Mouse (Mus musculus) spleen, postnatal 4 days (tissue): Measurements from ENCODE around the gene Cars.
A peak's percentile ranks its signal among the peaks of the same experiment; 100 is the strongest.
"Not testable (repeated sequence)": the region's sequence is repeated elsewhere in the genome, so short reads cannot be mapped to it uniquely, and the experiment has no call there.

Source experiments
- DNase-seq, 2 experiments: peaks; one replicate each; pipeline ENCODE4 v3.0.0; 2022; ENCODE audit warnings: low spot score in 2 of 2

Gene Cars

GRCm38 (mm10) chr7:143599428-143600230 is at the start of gene Cars:
Gene Cars (minus strand): TSS chr7:143600090.
- DNase-seq: peak; percentile 92 to 96

DNA sequence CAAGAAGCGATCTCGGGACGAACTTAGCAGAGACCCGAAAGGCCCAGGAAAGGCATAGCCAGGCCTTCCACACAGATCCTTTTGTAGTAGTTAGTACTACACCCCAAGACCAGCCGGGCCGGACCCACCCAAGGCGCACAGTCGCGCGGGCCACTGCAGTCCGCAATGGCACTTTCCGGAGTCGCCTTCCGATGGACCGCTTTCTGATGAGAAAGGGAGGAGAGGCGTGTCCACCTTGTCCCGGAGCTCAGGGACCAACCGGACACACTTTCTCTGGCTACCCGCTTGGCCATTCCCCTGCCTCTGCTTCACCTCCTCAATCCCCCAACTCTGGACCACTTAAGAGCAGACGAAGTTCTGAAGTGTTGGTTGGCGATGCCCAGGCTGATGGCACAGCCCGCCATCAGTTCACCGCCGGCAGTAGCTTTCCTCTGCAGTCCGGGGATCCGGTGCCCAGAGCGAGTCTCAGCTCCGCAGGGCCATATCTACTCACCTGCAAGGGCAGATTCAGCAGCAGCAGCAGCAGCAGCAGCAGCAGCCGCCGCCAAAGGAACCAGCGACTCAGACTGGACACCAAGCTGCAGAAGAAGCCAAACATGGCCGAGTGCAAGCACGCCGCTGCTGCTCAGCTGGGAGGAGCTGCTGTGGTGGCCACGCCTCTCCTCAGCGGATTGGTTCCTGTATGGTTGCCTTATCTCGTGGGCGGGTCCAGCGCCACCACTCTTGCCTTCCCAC is 49.3 kb upstream of the Cars start, which contains the start of gene Tnfrsf22:
Gene Tnfrsf22 (minus strand): TSS at position 628 of the 735 bp plus-strand sequence.
- DNase-seq: peak; percentile 72 to 85

DNA sequence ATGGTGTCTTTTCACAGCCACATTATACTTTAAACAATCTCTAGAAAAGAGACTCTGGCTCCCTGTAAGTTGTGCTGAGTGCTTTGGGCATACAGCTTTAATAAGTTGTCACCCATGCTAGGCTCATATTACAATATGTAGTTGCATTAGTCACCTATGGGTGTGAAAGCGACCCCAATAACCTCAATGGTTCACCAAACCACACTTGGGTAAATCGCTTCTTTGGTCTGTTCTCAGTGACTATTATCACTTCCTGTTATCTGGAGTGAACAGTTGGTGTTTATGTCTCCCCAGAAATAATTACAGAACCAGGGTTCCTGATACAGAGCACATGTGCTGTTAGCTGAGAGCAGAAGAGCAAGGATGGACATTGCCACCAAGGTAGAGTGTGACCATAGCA is 44.1 kb upstream of the Cars start:
- DNase-seq: not testable (repeated sequence)

DNA sequence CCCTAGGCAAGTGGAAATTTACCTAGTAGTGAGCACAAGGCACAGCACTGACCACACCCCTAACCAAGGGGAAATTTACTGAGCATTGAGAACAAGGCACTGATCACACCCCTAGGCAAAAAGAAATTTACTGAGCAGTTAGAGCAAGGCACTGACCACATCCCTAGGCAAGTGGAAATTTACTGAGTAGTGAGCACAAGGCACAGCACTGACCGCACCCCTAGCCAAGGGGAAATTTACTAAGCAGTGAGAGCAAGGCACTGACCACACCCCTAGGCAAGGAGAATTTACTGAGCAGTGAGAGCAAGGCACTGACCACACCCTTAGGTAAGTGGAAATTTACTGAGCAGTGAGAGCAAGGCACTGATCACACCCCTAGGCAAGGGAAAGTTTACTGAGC is 36.8 kb upstream of the Cars start:
- DNase-seq: no peak

GRCm38 (mm10) chr7:143631503-143631902 is 31.6 kb upstream of the Cars start:
- DNase-seq: no peak

DNA sequence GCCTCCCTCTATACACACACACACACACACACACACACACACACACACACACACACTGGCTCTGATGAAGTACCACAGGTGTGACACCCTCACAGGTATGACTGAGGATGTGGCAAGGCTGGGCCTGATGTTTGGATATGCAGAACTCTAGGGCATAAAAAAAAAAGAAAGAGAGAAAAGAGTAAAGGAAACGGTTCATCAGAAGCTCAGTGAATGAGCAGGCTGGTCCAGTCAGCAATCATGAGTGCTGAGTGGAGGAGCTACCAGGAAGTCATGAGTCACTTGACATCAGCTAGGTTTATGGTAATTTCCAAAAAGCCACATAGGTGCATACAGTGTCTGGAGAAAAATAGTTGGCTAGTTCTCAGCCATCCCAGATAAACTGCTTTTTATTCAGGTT is 29.6 kb upstream of the Cars start:
- no peak for DNase-seq

DNA sequence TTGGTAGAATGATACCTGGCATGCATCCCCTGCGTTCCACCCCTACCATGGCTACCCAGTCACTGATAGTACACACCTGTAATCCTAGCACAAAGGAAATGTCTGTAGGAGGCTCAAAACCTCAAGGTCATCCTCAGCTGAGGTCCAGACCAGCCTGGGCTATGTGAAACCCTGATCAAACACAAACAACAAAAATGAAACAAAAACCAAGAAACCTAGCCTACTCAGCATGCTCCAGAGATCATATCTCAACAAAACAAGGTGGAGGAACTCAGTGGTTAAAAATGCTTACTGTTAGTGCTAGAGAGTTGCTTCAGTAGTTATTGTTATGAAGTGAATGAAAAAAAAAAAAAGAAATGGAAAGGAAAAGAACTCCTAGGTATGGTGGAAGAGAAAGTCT is 28.6 kb upstream of the Cars start, which contains the start of gene Tnfrsf26:
Gene Tnfrsf26 (minus strand): TSS at position 183 of the 400 bp plus-strand sequence.
- no peak for DNase-seq

- peak in 1 of 2 experiments; percentile 66 for DNase-seq
Measured at GRCm38 (mm10) chr7:143627555-143628286, 27.8 kb upstream of the Cars start.

- DNase-seq: no peak
Measured at GRCm38 (mm10) chr7:143626178-143626577, 26.3 kb upstream of the Cars start.

DNA sequence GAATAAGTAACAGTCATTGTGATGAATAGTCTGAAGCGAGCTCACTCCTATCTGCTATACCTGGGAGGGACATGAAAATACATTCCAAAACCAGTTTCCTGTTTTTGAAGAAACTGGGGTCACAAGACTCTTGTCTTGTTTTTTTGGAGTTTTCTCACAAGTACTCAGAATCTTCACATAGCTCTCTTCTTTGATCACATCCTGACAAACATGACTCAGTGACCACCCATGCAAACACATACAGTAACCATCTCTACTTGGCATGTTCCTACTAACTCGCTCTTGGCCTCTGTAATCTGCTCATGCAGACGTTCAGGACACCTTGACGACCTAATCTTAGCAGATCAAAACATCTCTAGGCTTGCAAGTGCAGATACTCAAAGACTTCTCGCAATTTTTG is 25.3 kb upstream of the Cars start:
- DNase-seq: no peak

DNA sequence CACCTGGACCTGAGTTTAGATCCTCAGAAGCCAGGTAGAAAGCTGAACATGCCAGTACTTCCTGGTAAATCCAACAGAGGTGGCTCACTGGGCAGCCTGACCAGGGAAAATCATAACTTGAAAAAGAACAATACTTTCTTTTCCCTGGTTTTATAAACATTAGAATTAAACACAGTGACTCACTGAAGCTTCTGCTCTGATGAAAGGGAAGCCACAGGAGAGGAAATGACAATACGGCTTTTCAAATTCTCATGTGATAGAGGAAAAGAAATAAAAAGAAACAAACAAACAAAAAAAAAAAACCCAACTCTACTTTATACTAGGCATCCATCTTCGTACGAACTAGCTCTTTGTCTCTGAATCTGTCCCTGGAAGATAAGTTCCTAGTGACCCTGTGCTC is 24.7 kb upstream of the Cars start:
- DNase-seq: no peak

- no peak for DNase-seq
Measured at GRCm38 (mm10) chr7:143620951-143621350, 21.1 kb upstream of the Cars start.

DNA sequence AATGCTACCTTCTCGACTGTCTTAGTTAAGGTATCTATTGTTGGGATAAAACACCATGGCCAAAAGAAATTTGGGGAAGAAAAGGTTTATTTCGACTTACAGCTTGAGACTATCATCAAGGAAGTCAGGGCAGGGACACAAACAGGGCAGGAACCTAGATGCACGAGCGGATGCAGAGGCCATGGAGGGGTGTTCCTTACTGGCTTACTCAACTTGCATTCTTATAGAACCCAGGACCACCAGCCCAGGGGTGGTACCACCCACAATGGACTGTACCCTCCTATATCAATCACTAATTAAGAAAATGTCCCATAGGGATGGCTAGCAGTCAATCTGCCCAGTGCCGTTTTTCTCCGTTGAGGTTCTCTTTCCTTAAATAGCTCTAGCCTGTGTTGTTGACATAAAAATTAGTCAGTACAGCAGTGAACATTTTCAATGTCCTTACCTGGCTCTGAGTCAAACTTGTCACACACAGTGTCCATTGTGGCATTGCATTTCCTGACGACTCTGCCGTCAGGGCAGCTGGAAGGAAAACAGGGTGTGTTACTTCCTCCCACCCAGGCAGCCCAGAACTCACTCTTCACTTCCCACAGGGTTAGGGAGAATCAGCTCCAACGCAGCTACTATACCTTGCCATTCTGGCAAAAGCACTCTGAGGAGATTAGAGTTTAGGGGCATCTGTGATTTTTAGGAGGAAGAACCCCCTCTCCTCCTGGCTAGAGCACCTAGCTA is 14.7 kb upstream of the Cars start:
- no peak for DNase-seq

GRCm38 (mm10) chr7:143612215-143612614 is 12.3 kb upstream of the Cars start:
- DNase-seq: no peak

GRCm38 (mm10) chr7:143605321-143605720 is 5.4 kb upstream of the Cars start:
- no peak for DNase-seq

GRCm38 (mm10) chr7:143604889-143605288 is 5.0 kb upstream of the Cars start:
- DNase-seq: no peak

- DNase-seq: no peak
Measured at GRCm38 (mm10) chr7:143601705-143602104, 1.8 kb upstream of the Cars start.

GRCm38 (mm10) chr7:143600231-143600740 is 396 bp upstream of the Cars start:
- no peak for DNase-seq

GRCm38 (mm10) chr7:143594865-143595264 is 5.0 kb downstream of the Cars start:
- no peak for DNase-seq

DNA sequence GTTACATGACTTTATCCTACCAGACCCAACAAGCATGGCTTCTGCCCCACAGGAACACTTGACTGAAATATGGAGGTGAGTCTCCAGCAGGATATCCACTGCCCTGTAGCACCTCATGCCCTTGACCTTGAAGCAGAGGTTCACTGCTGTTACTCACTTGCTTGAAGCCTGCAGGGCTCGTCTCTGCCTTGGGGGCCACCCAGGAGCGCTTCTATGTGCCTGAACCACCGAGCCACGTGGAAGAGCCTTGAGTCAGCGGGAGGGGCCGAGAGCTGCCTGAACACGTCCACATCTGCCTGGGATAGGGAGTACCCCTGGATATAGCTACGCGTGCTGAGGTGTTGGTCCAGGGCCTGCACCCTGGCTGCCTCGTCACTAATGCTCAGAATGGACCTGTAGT is 7.6 kb downstream of the Cars start:
- no peak for DNase-seq

DNA sequence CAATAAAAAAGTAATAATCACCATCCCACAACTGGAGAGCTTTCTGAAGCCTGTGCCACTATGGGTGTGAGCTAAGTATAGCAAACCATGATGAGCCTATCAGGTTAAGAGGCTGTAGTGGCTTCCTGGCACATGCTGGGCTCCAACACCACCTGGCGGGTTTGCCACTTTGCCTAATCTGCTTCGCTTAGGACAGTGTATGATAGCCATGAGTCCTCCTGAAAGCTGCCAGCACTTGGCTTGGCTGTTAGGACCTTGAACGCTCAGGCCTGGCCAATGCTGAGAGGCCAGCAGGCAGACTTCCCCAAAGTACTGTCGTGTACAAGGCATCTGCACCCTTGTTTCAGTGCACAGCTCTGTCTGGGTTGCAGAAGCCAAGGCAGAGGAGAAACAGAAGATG is 11.9 kb downstream of the Cars start:
- DNase-seq: no peak
